Mouse (Mus musculus) liver, adult 2 months (tissue): ENCODE results near the gene Ifit2.

Source experiments
- CTCF ChIP-seq: fragments of 200-500 bp; IDR thresholded peaks from 2 replicates; pipeline ENCODE4 v1.5.1; 2011; ENCODE audit warnings: low read depth, low read length, control low read depth
- POLR2A ChIP-seq: fragments of 200-500 bp; IDR thresholded peaks from 2 replicates; pipeline ENCODE4 v1.6.1; 2011; ENCODE audit warnings: low read length, control low read depth; ENCODE audit not compliant: insufficient read depth; ENCODE audit errors: extremely low read depth

DNA sequence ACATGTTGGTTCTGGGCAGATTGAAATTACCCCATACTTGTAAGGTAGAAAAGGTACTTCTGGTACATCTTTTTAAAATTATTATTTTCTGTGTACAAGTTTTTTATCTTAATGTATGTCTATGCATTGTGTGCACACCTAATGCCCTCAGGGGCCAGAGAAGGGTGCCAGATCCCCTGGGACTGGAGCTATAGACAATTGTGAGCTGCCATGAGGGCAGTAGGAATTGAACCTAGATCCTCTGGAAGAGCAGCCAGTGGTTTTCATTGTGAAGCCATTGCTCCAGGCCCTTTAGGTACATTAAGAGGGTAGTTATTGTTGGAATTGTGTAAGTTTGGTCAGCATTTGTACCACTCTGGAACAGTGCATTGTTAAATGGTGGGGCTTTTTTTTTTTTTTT lies 3.6 kb downstream of the Ifit2 start:
- no peak for TF ChIP-seq CTCF
- TF ChIP-seq POLR2A: no peak
